Mouse (Mus musculus) intestine, embryonic 14.5 days (tissue): ENCODE data around the gene Zfp273. TPM values are rescaled to one million over a fixed set of nuclear protein-coding genes. Genes with fewer than 3 reads are reported as not detected.
"Not testable (repeated sequence)": the region's sequence is repeated elsewhere in the genome, so short reads cannot be mapped to it uniquely, and the experiment has no call there.

Experiments
- ATAC-seq: fragments of 200-750 bp; cut with Nextera tagmentation; replicated peaks from 2 replicates; pipeline ENCODE4 v1.8.0; 2017; ENCODE audit warnings: low read depth, moderate number of reproducible peaks, moderate TSS enrichment, moderate library complexity; ENCODE audit not compliant: low FRiP score, low TSS enrichment
- DNase-seq: peaks from one replicate; pipeline ENCODE4 v3.0.0-alpha.2; 2018; ENCODE audit warnings: low spot score
- H3K27ac ChIP-seq: fragments of 300-500 bp; sonication (generic); 2 replicates; pipeline ENCODE4 v1.5.1; 2014; ENCODE audit warnings: low read depth, mild to moderate bottlenecking, control low read depth
- H3K27me3 ChIP-seq: fragments of 300-500 bp; sonication (generic); replicated peaks from 2 replicates; pipeline ENCODE4 v1.6.1; 2014; ENCODE audit warnings: low read length, control low read depth; ENCODE audit not compliant: control insufficient read depth, insufficient read depth
- H3K36me3 ChIP-seq: fragments of 300-500 bp; sonication (generic); 2 replicates; pipeline ENCODE4 v1.6.1; 2014; ENCODE audit warnings: low read length, control low read depth; ENCODE audit not compliant: control insufficient read depth, insufficient read depth
- H3K4me1 ChIP-seq: fragments of 300-500 bp; sonication (generic); replicated peaks from 2 replicates; pipeline ENCODE4 v1.6.1; 2014; ENCODE audit warnings: low read length, control low read depth, mixed read lengths; ENCODE audit not compliant: control insufficient read depth, insufficient read depth
- H3K4me2 ChIP-seq: fragments of 300-500 bp; sonication (generic); 2 replicates; pipeline ENCODE4 v1.6.1; 2014; ENCODE audit warnings: low read length
- H3K4me3 ChIP-seq: fragments of 300-500 bp; sonication (generic); 2 replicates; pipeline ENCODE4 v1.5.1; 2014; ENCODE audit warnings: low read depth, low read length, control low read depth, mixed read lengths
- H3K9ac ChIP-seq: fragments of 300-500 bp; sonication (generic); 2 replicates; pipeline ENCODE4 v1.6.1; 2014; ENCODE audit warnings: mild to moderate bottlenecking, low read length
- H3K9me3 ChIP-seq: fragments of 300-500 bp; sonication (generic); 2 replicates; pipeline ENCODE4 v1.6.1; 2016; ENCODE audit warnings: low read length, control low read depth; ENCODE audit not compliant: control insufficient read depth
- WGBS: fragments of 180-500 bp; shearing (Covaris S2); extraction: QIAGEN DNeasy Blood & Tissue Kit; methylation state at CpG from one replicate; pipeline ENCODE4 v1.1.7; 2014; 5-methylcytosine and 5-hydroxymethylcytosine counted together
- polyA plus RNA-seq: library from polyadenylated mRNA; unstranded; fragments of >200 nt; fragmentation: Nextera tagmentation; extraction: Ambion mirVana; gene quantifications from 2 replicates; pipeline ENCODE4 v1.2.1, GENCODE M21; 2014

Zfp273 gene
- polyA plus RNA-seq, 1 experiment from 2014 or later: 7.4 TPM

- Histone ChIP-seq H3K4me3 (no peak overlapping the region), H3K4me2 (no peak overlapping the region), H3K36me3 (no peaks in the 10 kb centered on the region), H3K9ac (no peak overlapping the region), H3K27ac (no peak overlapping the region), H3K9me3 (no peaks in the 10 kb centered on the region), H3K4me1 (no peaks in the 10 kb centered on the region), H3K27me3 (no peaks in the 10 kb centered on the region)
- WGBS: 85% methylated on average over 1 of the region's 1 CpGs
- ATAC-seq: no peak
- DNase-seq: no peak
These were observed 5.1 kb downstream of the Zfp273 start for GRCm38 (mm10) chr13:67818636-67819035.

- peak within 1 kb of the TSS; percentile 50 for H3K4me3 ChIP-seq
- H3K9ac ChIP-seq: peak within 1 kb of the TSS; percentile 51
- H3K36me3 ChIP-seq: peaks cover 7% of the 10 kb centered on the region
- ATAC-seq: peak; percentile 87
- H3K27me3 ChIP-seq: no peaks in the 10 kb centered on the region
- H3K4me2 ChIP-seq: peak within 1 kb of the TSS; percentile 61
- DNase-seq: peak; percentile 86
- H3K27ac ChIP-seq: no peak within 1 kb of the TSS
- WGBS: 5% methylated on average over 14 of the region's 14 CpGs
- H3K9me3 ChIP-seq: peaks cover 6% of the 10 kb centered on the region; the same call in 1 of the 2 replicates
- no peaks in the 10 kb centered on the region for H3K4me1 ChIP-seq
These were observed 17.4 kb downstream of the Zfp273 start, which contains the start of gene Gm10037 for GRCm38 (mm10) chr13:67830911-67831336. TSS of gene Gm10037 (plus strand) at chr13:67831106.

GRCm38 (mm10) chr13:67833137-67833536 is 19.6 kb downstream of the Zfp273 start:
- not testable (repeated sequence) for H3K4me3 ChIP-seq, H3K36me3 ChIP-seq, H3K9ac ChIP-seq, H3K9me3 ChIP-seq, ATAC-seq, H3K4me2 ChIP-seq, H3K27me3 ChIP-seq, DNase-seq, H3K4me1 ChIP-seq, H3K27ac ChIP-seq

- ATAC-seq (no peak; the same call in 1 of the 2 replicates), DNase-seq (no peak)
- Histone ChIP-seq H3K36me3 (no peaks in the 10 kb centered on the region), H3K4me3 (peak overlapping the region; percentile 33; the same call in 1 of the 2 replicates), H3K9me3 (no peaks in the 10 kb centered on the region), H3K27ac (no peak overlapping the region), H3K27me3 (no peaks in the 10 kb centered on the region), H3K4me2 (peak overlapping the region; percentile 51), H3K9ac (peak overlapping the region; percentile 44), H3K4me1 (no peaks in the 10 kb centered on the region)
- WGBS: 37% methylated on average over 6 of the region's 6 CpGs
These were observed 30.2 kb downstream of the Zfp273 start for GRCm38 (mm10) chr13:67843775-67844118.

GRCm38 (mm10) chr13:67844119-67844852 is 30.7 kb downstream of the Zfp273 start:
- Histone ChIP-seq H3K27me3 (no peaks in the 10 kb centered on the region), H3K27ac (no peak overlapping the region), H3K9ac (peak overlapping the region; percentile 44), H3K4me2 (peak overlapping the region; percentile 51), H3K36me3 (no peaks in the 10 kb centered on the region), H3K4me1 (no peaks in the 10 kb centered on the region), H3K4me3 (peak overlapping the region; percentile 33), H3K9me3 (no peaks in the 10 kb centered on the region)
- DNase-seq (peak; percentile 83), ATAC-seq (peak; percentile 78)
- under 1% methylated on average over 15 of the region's 19 CpGs for WGBS

GRCm38 (mm10) chr13:67844853-67845194 is 31.3 kb downstream of the Zfp273 start:
- no peaks in the 10 kb centered on the region for H3K4me1 ChIP-seq
- H3K27me3 ChIP-seq: no peaks in the 10 kb centered on the region
- 0 out of 2 replicates have a peak overlapping the region, but pooled peaks have one; percentile 32 for H3K9ac ChIP-seq
- H3K4me3 ChIP-seq: peak overlapping the region; percentile 33
- WGBS: 27% methylated on average over 8 of the region's 8 CpGs
- no peak overlapping the region for H3K27ac ChIP-seq
- DNase-seq (no peak), ATAC-seq (peak; percentile 68)
- H3K9me3 ChIP-seq: no peaks in the 10 kb centered on the region
- no peaks in the 10 kb centered on the region for H3K36me3 ChIP-seq
- peak overlapping the region; percentile 51 for H3K4me2 ChIP-seq

- 75% methylated on average over 3 of the region's 3 CpGs for WGBS
- DNase-seq: no peak
- ATAC-seq: no peak
These were observed 36.8 kb downstream of the Zfp273 start for GRCm38 (mm10) chr13:67850361-67850760.

GRCm38 (mm10) chr13:67853130-67853529 is 39.6 kb downstream of the Zfp273 start:
- DNase-seq (no peak), ATAC-seq (no peak)
- Histone ChIP-seq H3K4me2 (no peak overlapping the region), H3K9me3 (no peaks in the 10 kb centered on the region), H3K27me3 (no peaks in the 10 kb centered on the region), H3K4me1 (no peaks in the 10 kb centered on the region), H3K36me3 (no peaks in the 10 kb centered on the region), H3K9ac (no peak overlapping the region), H3K27ac (no peak overlapping the region), H3K4me3 (no peak overlapping the region)
- 68% methylated on average over 6 of the region's 6 CpGs for WGBS

More at GRCm38 (mm10) chr13:67850361-67850760, 36.8 kb downstream of the Zfp273 start:
- no peaks in the 10 kb centered on the region for H3K4me1 ChIP-seq
- no peak overlapping the region for H3K4me2 ChIP-seq
- no peaks in the 10 kb centered on the region for H3K9me3 ChIP-seq
- no peak overlapping the region for H3K4me3 ChIP-seq
- no peak overlapping the region for H3K27ac ChIP-seq
- no peaks in the 10 kb centered on the region for H3K36me3 ChIP-seq
- H3K9ac ChIP-seq: no peak overlapping the region
- no peaks in the 10 kb centered on the region for H3K27me3 ChIP-seq

DNA sequence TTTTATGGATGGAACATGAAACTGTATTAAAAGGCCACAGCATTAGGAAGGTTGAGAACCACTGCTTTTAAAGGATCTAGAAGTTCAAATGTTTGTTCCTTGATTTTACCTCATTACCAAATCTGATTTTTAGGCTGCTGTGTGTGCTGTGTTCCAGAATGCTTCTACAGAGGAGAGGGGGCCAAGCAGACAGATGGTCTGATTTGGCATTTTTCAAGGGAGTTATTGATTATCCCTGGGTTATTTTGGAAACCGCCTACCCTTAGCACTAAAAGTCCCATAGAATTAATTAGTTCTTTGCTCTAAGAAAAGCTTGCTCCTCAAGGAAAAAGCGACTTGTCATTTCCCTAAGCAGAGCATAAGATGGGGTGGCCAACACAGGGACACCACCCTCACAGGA is 40.4 kb downstream of the Zfp273 start:
- Histone ChIP-seq H3K36me3 (no peaks in the 10 kb centered on the region), H3K27ac (no peak overlapping the region), H3K4me1 (no peaks in the 10 kb centered on the region), H3K4me2 (no peak overlapping the region), H3K27me3 (no peaks in the 10 kb centered on the region), H3K9me3 (no peaks in the 10 kb centered on the region), H3K4me3 (no peak overlapping the region), H3K9ac (no peak overlapping the region)
- no peak for DNase-seq
- WGBS: 79% methylated on average over 2 of the region's 2 CpGs
- no peak for ATAC-seq
